Mouse (Mus musculus) heart, postnatal 0 days (tissue): Measurements from ENCODE around the gene Sirpa.

Source experiments
- CTCF ChIP-seq: IDR thresholded peaks from 2 replicates; pipeline ENCODE4 v1.5.1; 2016; ENCODE audit warnings: antibody characterized with exemption, control low read depth, low read depth
- EP300 ChIP-seq: IDR thresholded peaks from 2 replicates; pipeline ENCODE4 v1.6.1; 2016; ENCODE audit warnings: antibody characterized with exemption, low read depth

DNA sequence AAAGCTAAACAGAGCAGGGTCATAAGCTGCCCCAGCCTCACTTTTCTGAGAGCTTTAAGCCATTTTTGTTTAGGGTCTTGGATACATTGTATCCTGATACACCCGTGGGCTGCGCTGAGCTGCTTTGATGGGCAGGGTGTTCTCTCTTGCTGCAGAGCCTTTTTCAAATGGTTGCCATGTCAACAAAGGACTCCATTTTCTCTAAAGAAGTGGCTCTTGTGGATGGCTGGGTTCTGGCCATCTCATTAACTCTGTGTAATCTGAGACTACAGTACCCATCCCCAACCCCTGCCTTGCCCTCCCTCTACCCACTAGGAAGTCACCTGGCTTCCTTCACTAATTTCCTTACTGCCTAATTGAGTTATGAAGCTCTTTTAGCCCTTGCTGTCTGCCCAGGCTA lies 85.0 kb downstream of the Sirpa start:
- TF ChIP-seq EP300 = no peak
- TF ChIP-seq CTCF = no peak
